In the genomic region with DNA sequence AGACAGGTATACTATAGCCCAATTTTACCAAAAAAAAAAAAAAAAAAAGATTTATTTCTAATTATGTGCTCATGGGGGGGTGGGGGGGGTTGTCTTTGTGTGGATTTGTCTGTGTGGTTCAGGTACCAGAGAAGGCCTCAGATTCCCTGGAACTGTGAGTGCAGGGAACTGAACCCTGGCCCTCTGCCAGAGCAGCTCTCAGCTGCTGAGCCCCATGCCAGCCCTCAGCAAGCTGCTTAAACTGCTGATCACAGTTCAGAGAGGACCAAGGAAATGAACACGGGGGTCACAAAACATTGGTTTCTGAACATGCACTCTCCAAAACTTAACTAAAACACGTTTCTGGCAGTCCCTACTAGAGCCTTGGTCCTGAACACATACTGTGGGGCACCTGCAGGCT, we compare ENCODE assay signal across 10 mouse cellular contexts. TPM values are rescaled to one million over a fixed set of nuclear protein-coding genes. Genes with fewer than 3 reads are reported as not detected.
DNase-seq lines count a peak whose midpoint lies in the region; TF ChIP-seq lines count a peak whose summit lies in the region.
"Had no signal": no experiment of that assay in that cellular context is flagged by ENCODE, and none has a peak within 500 bp of the region (broad histone marks: within the 10 kb centered on the region; RNA-seq: fewer than 3 reads in every experiment).

No protein-coding gene starts in this region.

- no peaks in the 10 kb centered on the region for H3K79me2 ChIP-seq in liver, adult 2 months (ENCODE audit: control insufficient read depth, insufficient read depth, low read length)

- H3K4me3 ChIP-seq in liver, adult 2 months (ENCODE audit: insufficient read depth, low read depth, low read length) = no peak overlapping the region
- H3K4me3 ChIP-seq: embryonic facial prominence, embryonic 13.5 days had no signal

- H3K4me1 ChIP-seq in liver, adult 2 months (ENCODE audit: control insufficient read depth, insufficient read depth, low read length) = peaks cover 1% of the 10 kb centered on the region; the same call in 1 of the 2 replicates
- H3K4me1 ChIP-seq: embryonic facial prominence, embryonic 13.5 days had no signal

- H3K9ac ChIP-seq in liver, adult 2 months (ENCODE audit: low read depth, low read length) = no peak overlapping the region
- H3K9ac ChIP-seq: embryonic facial prominence, embryonic 13.5 days; liver, embryonic 14.5 days had no signal

- no peak for TF ChIP-seq POLR2A in liver, adult 2 months (IDR thresholded peaks at IDR 0.05; ENCODE audit: extremely low read depth, insufficient read depth, low read length)
- no peak for TF ChIP-seq POLR2A in brain, embryonic 14.5 days (IDR thresholded peaks at IDR 0.05; ENCODE audit: borderline replicate concordance, extremely low read depth, insufficient read depth, insufficient read length, poor library complexity, severe bottlenecking)

- peak; percentile 57 for DNase-seq in liver, adult 2 months (ENCODE audit: extremely low read depth, low read depth, low spot score)
- DNase-seq in liver = no peak
- DNase-seq in brain, embryonic 14.5 days (ENCODE audit: low read depth) = peak; percentile 33
- DNase-seq in cerebellum, postnatal 36 days = peak; percentile 79 to 84
- peak; percentile 39 to 73 for DNase-seq in layer of hippocampus, postnatal 14 days (ENCODE audit: low spot score in 2 of 2)
- DNase-seq in retina, embryonic 14.5 days (ENCODE audit: low spot score) = no peak
- no peak for DNase-seq in natural killer cell, adult 2 months (ENCODE audit: low spot score in 2 of 2)

- no peaks in the 10 kb centered on the region for H3K27me3 ChIP-seq in liver, adult 2 months (ENCODE audit: control insufficient read depth, insufficient read depth, low read length)
- H3K27me3 ChIP-seq: embryonic facial prominence, embryonic 13.5 days had no signal

- no peak for TF ChIP-seq CTCF in liver, adult 2 months (IDR thresholded peaks at IDR 0.05; ENCODE audit: low read depth, low read length)
- TF ChIP-seq CTCF in brain, embryonic 14.5 days (IDR thresholded peaks at IDR 0.05; ENCODE audit: borderline replicate concordance, extremely low read depth, insufficient read depth, insufficient read length) = no peak

- peaks cover 14% of the 10 kb centered on the region; the same call in 1 of the 2 replicates for H3K36me3 ChIP-seq in liver, adult 2 months (ENCODE audit: control insufficient read depth, insufficient read depth, low read length)

- 0 out of 2 replicates have a peak overlapping the region, but pooled peaks have one; percentile 53 for H3K27ac ChIP-seq in liver, adult 2 months (replicated peaks; ENCODE audit: insufficient read depth, low read depth, low read length)
- H3K27ac ChIP-seq: embryonic facial prominence, embryonic 13.5 days; liver, embryonic 14.5 days had no signal

- 22% methylated on average over 2 of the region's 2 CpGs for WGBS in liver, adult 2 months

RNA-seq across cellular contexts. Expression of a gene that starts 16.4 kb away (rescaled TPM):
- total RNA-seq in liver, adult 2 months (2014; rRNA removed) = 15.4 and 19.7 TPM in 2 replicates
- polyA plus RNA-seq in liver, adult 2 months (2012; rRNA removed) = 10.0 and 10.5 TPM in 2 replicates
- polyA plus RNA-seq in brain, embryonic 14.5 days (2012; rRNA removed) = 32.4 and 45.6 TPM in 2 replicates
- 10 to 100 TPM; 72.9 to 76.5 TPM for total RNA-seq in layer of hippocampus, postnatal 14 days (2021)

RNA-seq across cellular contexts. Expression of a gene that starts 31.2 kb away (rescaled TPM):
- 0.07 TPM in 1 of 2 replicates, not detected in the other for total RNA-seq in liver, adult 2 months (2014; rRNA removed)
- polyA plus RNA-seq in liver, adult 2 months (2012; rRNA removed) = 0.54 and 0.76 TPM in 2 replicates
- polyA plus RNA-seq in brain, embryonic 14.5 days (2012; rRNA removed) = 10.2 and 10.3 TPM in 2 replicates
- 1 to 10 TPM; 7.1 to 7.3 TPM for total RNA-seq in layer of hippocampus, postnatal 14 days (2021)
- total RNA-seq: neutrophil, adult 5-6 weeks had no signal

RNA-seq across cellular contexts. Expression of a gene that starts 32.5 kb away (rescaled TPM):
- 28.1 and 32.8 TPM in 2 replicates for total RNA-seq in liver, adult 2 months (2014; rRNA removed)
- 25.9 and 31.4 TPM in 2 replicates for polyA plus RNA-seq in liver, adult 2 months (2012; rRNA removed)
- polyA plus RNA-seq in brain, embryonic 14.5 days (2012; rRNA removed) = 97.2 and 121 TPM in 2 replicates
- total RNA-seq in layer of hippocampus, postnatal 14 days (2021) = 10 to 100 TPM; 46.6 to 47.6 TPM

RNA-seq across cellular contexts. Expression of a gene that starts 46.2 kb away (rescaled TPM):
- total RNA-seq in liver, adult 2 months (2014; rRNA removed) = not detected in 2 replicates
- not detected in 2 replicates for polyA plus RNA-seq in liver, adult 2 months (2012; rRNA removed)
- polyA plus RNA-seq in brain, embryonic 14.5 days (2012; rRNA removed) = 2.5 and 4.3 TPM in 2 replicates
- total RNA-seq in layer of hippocampus, postnatal 14 days (2021) = 1 to 10 TPM; 1.5 TPM
- total RNA-seq: neutrophil, adult 5-6 weeks had no signal
- polyA plus RNA-seq: liver, embryonic 14.5 days had no signal

Comparison
In these comparisons a context has a peak if more than half of its experiments do, and no peak if none do; other contexts are left out.
1. DNase-seq: peak in liver, adult 2 months (single experiment), brain, embryonic 14.5 days (single experiment), cerebellum, postnatal 36 days (2 of 2) and layer of hippocampus, postnatal 14 days (2 of 2); none in liver (single experiment), retina, embryonic 14.5 days (single experiment) and natural killer cell, adult 2 months (0 of 2).